Mouse (Mus musculus): ENCODE measurements around the gene Vsnl1.

DNA sequence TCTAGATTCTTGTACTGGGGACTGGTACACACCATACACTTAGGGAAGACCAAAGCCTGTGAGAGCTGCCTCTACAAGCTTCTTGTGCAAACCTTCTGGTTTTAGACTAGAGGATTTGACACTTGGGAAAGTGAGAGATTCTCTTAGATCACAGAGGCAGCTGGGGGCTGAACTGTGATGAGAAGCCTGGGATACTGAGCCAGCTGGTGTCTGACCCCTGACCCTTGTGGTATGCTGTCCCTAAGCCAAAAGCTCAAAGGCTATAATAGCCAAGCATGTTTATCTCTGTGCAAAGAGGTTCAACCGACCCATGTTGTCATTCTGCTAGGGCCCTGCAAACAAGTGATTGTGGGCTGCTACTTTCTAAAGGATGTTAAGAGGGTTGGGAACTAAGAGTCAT lies 43.9 kb downstream of the Vsnl1 start:
- no peak for TF ChIP-seq CTCF (IDR thresholded peaks at IDR 0.05; ENCODE audit: control insufficient read depth, insufficient read depth, insufficient read length)
- TF ChIP-seq MAX (IDR thresholded peaks at IDR 0.05) = no peak
- no peak for TF ChIP-seq CEBPB (IDR thresholded peaks at IDR 0.05; ENCODE audit: low read depth)
- TF ChIP-seq MYOG (IDR thresholded peaks at IDR 0.05; ENCODE audit: control insufficient read depth, extremely low read depth, insufficient read length) = no peak
- TF ChIP-seq MYOD1 (IDR thresholded peaks at IDR 0.05; ENCODE audit: control insufficient read depth, insufficient read length, low read depth) = no peak
- TF ChIP-seq USF1 (IDR thresholded peaks at IDR 0.05; ENCODE audit: low read depth) = no peak
- no peak for TF ChIP-seq FOSL1 (IDR thresholded peaks at IDR 0.05; ENCODE audit: insufficient read depth, low read length, poor library complexity, severe bottlenecking)

Data from C2C12 (cell line).